Mouse (Mus musculus) lung, postnatal 0 days (tissue): ENCODE results near the gene Igf2r.

Source experiments
- CTCF ChIP-seq: IDR thresholded peaks from 2 replicates; pipeline ENCODE4 v1.5.1; 2016; ENCODE audit warnings: antibody characterized with exemption, mild to moderate bottlenecking
- EP300 ChIP-seq: IDR thresholded peaks from 2 replicates; pipeline ENCODE4 v1.6.1; 2016; ENCODE audit warnings: antibody characterized with exemption, mild to moderate bottlenecking, control low read depth

GRCm38 (mm10) chr17:12673871-12674270 lies 95.6 kb downstream of the Igf2r start:
- TF ChIP-seq CTCF: no peak
- no peak for TF ChIP-seq EP300
